Mouse (Mus musculus) ES-Bruce4 (cell line): ENCODE data around the gene Shc4. TPM values are rescaled to one million over a fixed set of nuclear protein-coding genes. Genes with fewer than 3 reads are reported as not detected.

Experiments used
- H3K27ac ChIP-seq: 2 replicates; pipeline ENCODE4 v1.5.1; 2012; ENCODE audit warnings: low read length, inconsistent platforms; ENCODE audit not compliant: insufficient read depth
- H3K27me3 ChIP-seq: 2 replicates; pipeline ENCODE4 v1.6.1; 2012; ENCODE audit warnings: mild to moderate bottlenecking, low read length, inconsistent platforms; ENCODE audit not compliant: control insufficient read depth, poor library complexity, insufficient read depth, severe bottlenecking
- H3K36me3 ChIP-seq: 2 replicates; pipeline ENCODE4 v1.6.1; 2012; ENCODE audit warnings: inconsistent platforms, mild to moderate bottlenecking, low read length, moderate library complexity; ENCODE audit not compliant: control insufficient read depth, poor library complexity, insufficient read depth, severe bottlenecking
- H3K4me1 ChIP-seq: one replicate; pipeline ENCODE4 v1.8.1; 2011; ENCODE audit warnings: low read length; ENCODE audit not compliant: control insufficient read depth, insufficient read depth
- H3K4me3 ChIP-seq: 2 replicates; pipeline ENCODE4 v1.5.1; 2011; ENCODE audit warnings: low read depth, mild to moderate bottlenecking, low read length
- H3K9ac ChIP-seq: 2 replicates; pipeline ENCODE4 v1.6.1; 2012; ENCODE audit warnings: low read depth, mild to moderate bottlenecking, inconsistent platforms; ENCODE audit not compliant: poor library complexity, severe bottlenecking
- H3K9me3 ChIP-seq: replicated peaks from 2 replicates; pipeline ENCODE4 v1.6.1; 2012; ENCODE audit warnings: mild to moderate bottlenecking, low read length, inconsistent platforms; ENCODE audit not compliant: control insufficient read depth, poor library complexity, insufficient read depth, severe bottlenecking
- CTCF ChIP-seq: IDR thresholded peaks from one replicate; pipeline ENCODE4 v1.8.1; 2011; ENCODE audit warnings: low read depth, low read length
- EP300 ChIP-seq: IDR thresholded peaks from 2 replicates; pipeline ENCODE4 v1.6.1; 2011; ENCODE audit warnings: low read depth, low read length; ENCODE audit not compliant: insufficient read depth
- POLR2A ChIP-seq: IDR thresholded peaks from one replicate; pipeline ENCODE4 v1.8.1; 2011; ENCODE audit warnings: low read length; ENCODE audit not compliant: insufficient read depth
- polyA plus RNA-seq: library from polyadenylated mRNA; stranded (reverse); fragments of >200 nt; gene quantifications from 2 replicates; pipeline ENCODE4 v1.2.4, GENCODE M21; 2011; ENCODE audit warnings: low read depth; ENCODE audit not compliant: missing spikeins, insufficient read depth, insufficient read length

Shc4 gene
- polyA plus RNA-seq, result 0.32 and 0.42 TPM in 2 replicates

DNA sequence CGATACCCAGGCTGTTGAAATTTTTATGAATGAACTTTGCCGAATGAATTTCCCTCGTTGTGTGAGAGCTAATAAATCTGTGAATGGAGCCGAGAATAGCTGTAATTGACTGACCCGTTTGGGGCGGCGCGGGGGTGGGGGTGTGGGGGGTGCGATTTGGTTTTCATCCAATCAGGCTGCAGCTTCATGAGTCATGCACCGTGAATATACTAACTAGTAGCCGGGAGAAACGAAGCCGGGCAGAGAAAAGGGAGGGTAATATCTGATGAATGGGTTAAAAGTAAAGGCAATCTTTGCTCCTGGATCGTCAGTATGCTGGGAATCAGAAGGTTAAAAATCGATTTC lies at the start of gene Shc4:
TSS of gene Shc4 (minus strand) at position 63 of the 345 bp plus-strand sequence.
- no peaks in the 10 kb centered on the region for H3K36me3 ChIP-seq
- H3K27me3 ChIP-seq, result peaks cover 5% of the 10 kb centered on the region; the same call in 1 of the 2 replicates
- H3K9me3 ChIP-seq, result no peaks in the 10 kb centered on the region
- peak within 1 kb of the TSS; percentile 61 for H3K4me3 ChIP-seq
- no peak within 1 kb of the TSS for H3K27ac ChIP-seq
- TF ChIP-seq POLR2A, result no peak
- TF ChIP-seq EP300, result no peak
- TF ChIP-seq CTCF, result no peak
- peak within 1 kb of the TSS; percentile 33; the same call in 1 of the 2 replicates for H3K9ac ChIP-seq
- H3K4me1 ChIP-seq, result no peaks in the 10 kb centered on the region

DNA sequence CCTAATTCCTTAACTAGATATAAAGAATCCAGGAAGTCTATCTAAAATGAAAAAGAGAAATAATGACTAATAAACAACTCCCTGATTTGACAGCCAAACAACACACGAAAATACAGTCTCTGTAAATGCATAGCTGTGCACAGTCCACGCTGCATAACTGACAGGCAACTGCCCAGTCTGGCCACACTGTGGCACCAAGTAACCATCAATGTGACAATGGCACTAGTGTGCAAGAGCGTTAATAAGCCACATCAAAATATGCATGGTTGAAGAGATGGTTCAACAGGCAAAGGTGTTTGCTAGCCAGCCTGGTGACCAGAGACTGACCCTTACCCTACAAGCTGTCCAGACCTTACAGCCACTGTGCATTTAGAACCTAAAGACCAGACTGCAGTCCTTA lies 41.1 kb upstream of the Shc4 start:
- no peaks in the 10 kb centered on the region for H3K9me3 ChIP-seq
- H3K27me3 ChIP-seq, result no peaks in the 10 kb centered on the region
- TF ChIP-seq CTCF (no peak), EP300 (no peak), POLR2A (no peak)
- H3K36me3 ChIP-seq, result no peaks in the 10 kb centered on the region; the same call in none of the 2 replicates
- no peak overlapping the region for H3K27ac ChIP-seq
- H3K4me1 ChIP-seq, result no peaks in the 10 kb centered on the region
- no peak overlapping the region for H3K9ac ChIP-seq
- no peak overlapping the region for H3K4me3 ChIP-seq

- Histone ChIP-seq H3K4me3 (no peak overlapping the region), H3K27me3 (no peaks in the 10 kb centered on the region), H3K27ac (no peak overlapping the region), H3K9ac (no peak overlapping the region), H3K4me1 (no peaks in the 10 kb centered on the region), H3K36me3 (no peaks in the 10 kb centered on the region; the same call in none of the 2 replicates), H3K9me3 (no peaks in the 10 kb centered on the region)
- TF ChIP-seq EP300 (no peak), POLR2A (no peak), CTCF (no peak)
Measured at GRCm38 (mm10) chr2:125764531-125764930, 40.6 kb upstream of the Shc4 start.

GRCm38 (mm10) chr2:125749330-125749729 lies 25.4 kb upstream of the Shc4 start:
- peaks cover 8% of the 10 kb centered on the region for H3K36me3 ChIP-seq
- H3K27me3 ChIP-seq, result no peaks in the 10 kb centered on the region

DNA sequence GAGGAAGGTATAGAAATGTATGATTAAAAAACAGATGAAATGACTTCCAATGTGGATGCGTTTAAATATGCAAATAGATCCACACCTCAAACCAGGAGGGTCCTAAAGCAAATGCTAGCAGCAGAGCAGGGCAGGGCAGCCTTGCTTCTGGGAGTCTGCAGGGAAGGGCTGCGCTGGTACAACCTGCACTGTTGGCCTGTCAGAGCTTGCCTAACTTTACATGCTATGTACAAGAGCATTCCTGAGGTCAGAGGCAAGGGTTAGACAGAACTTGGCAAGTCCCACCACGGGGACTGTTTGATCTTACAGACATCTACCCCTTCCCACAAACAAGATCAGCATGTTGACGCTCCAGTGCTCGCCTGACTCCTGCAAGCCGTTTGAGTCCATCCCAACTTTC lies 15.4 kb upstream of the Shc4 start:
- Histone ChIP-seq H3K9me3 (no peaks in the 10 kb centered on the region), H3K36me3 (no peaks in the 10 kb centered on the region; the same call in 1 of the 2 replicates), H3K4me1 (no peaks in the 10 kb centered on the region), H3K4me3 (no peak overlapping the region), H3K27me3 (no peaks in the 10 kb centered on the region), H3K27ac (no peak overlapping the region), H3K9ac (no peak overlapping the region)
- TF ChIP-seq POLR2A (no peak), CTCF (no peak), EP300 (no peak)

More at GRCm38 (mm10) chr2:125749330-125749729, 25.4 kb upstream of the Shc4 start:
- no peaks in the 10 kb centered on the region for H3K9me3 ChIP-seq
- H3K4me3 ChIP-seq, result no peak overlapping the region
- no peaks in the 10 kb centered on the region for H3K4me1 ChIP-seq
- H3K9ac ChIP-seq, result no peak overlapping the region
- no peak overlapping the region for H3K27ac ChIP-seq
- TF ChIP-seq EP300 (no peak), POLR2A (no peak)

- TF ChIP-seq POLR2A (no peak), CTCF (no peak), EP300 (no peak)
- no peak overlapping the region for H3K27ac ChIP-seq
- H3K4me1 ChIP-seq, result no peaks in the 10 kb centered on the region
- H3K9ac ChIP-seq, result no peak overlapping the region
- H3K36me3 ChIP-seq, result no peaks in the 10 kb centered on the region; the same call in 1 of the 2 replicates
- no peak overlapping the region for H3K4me3 ChIP-seq
- H3K9me3 ChIP-seq, result no peaks in the 10 kb centered on the region
- H3K27me3 ChIP-seq, result no peaks in the 10 kb centered on the region
Measured at GRCm38 (mm10) chr2:125738718-125739117, 14.8 kb upstream of the Shc4 start.
